Mouse (Mus musculus): ENCODE results near the gene Rrp9. TPM values are rescaled to one million over a fixed set of nuclear protein-coding genes. Genes with fewer than 3 reads are reported as not detected.

Rrp9 gene
- polyA plus RNA-seq (2015; fragmentation: Nextera tagmentation; extraction: Ambion mirVana): 45.7 and 45.9 TPM in 2 replicates

DNA sequence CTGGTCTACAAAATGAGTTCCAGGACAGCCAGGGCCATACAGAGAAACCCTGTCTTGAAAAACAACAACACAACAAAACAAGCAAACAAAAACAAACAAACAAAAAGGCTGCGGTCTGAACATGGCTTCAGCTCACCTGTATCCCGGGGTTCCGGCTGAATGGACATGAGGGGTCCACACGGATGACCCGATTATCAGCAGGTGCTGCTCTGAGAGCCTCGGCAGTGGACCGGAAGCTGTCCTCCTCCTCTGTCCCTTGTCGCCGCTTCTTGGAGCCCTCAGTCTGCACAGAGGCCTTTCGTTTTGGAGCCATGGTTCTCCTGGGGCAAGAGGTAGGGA lies at the start of gene Rrp9:
Rrp9 (plus strand) TSS at position 301 of the 339 bp plus-strand sequence.
- Histone ChIP-seq H3K9me3 (no peaks in the 10 kb centered on the region), H3K4me1 (replicated peaks) (peaks cover 24% of the 10 kb centered on the region), H3K27me3 (no peaks in the 10 kb centered on the region), H3K4me3 (peak within 1 kb of the TSS; percentile 65; the same call in 1 of the 2 replicates), H3K9ac (peak within 1 kb of the TSS; percentile 27; the same call in 1 of the 2 replicates), H3K27ac (replicated peaks) (peak within 1 kb of the TSS; percentile 50; the same call in 1 of the 2 replicates), H3K36me3 (0 out of 2 replicates have a peak, but pooled peaks cover under 1% of the 10 kb centered on the region), H3K4me2 (peak within 1 kb of the TSS; percentile 77)
- no peak for ATAC-seq (ENCODE audit: low FRiP score, low read depth)
- WGBS: 86% methylated on average over 10 of the region's 10 CpGs

DNA sequence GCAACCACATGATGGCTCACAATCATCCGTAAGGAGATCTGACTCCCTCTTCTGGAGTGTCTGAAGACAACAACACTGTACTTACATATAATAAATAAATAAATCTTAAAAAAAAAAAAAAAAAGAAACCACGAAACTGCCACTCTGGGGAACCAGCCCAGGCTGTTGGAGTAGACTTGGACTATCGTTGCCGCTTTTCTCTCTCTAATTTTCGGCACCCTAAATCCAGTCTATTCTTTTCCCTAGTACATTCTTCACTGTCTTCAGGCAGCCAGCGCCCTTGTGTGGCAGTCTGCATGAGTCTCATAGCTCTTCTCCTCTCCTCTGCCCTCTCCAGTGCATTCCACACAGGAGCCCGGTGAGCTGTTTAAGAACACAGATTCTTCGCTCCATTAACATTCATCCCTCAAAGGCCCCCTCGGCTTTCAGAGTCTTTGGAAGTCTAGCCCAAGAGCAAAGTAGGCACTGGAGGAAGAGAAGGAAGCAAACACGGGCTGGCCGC lies 47.0 kb upstream of the Rrp9 start:
- peak; percentile 69 for ATAC-seq (ENCODE audit: low FRiP score, low read depth)
- Histone ChIP-seq H3K27ac (replicated peaks) (peak overlapping the region; percentile 90), H3K27me3 (no peaks in the 10 kb centered on the region), H3K9ac (peak overlapping the region; percentile 51), H3K4me1 (replicated peaks) (peaks cover 16% of the 10 kb centered on the region), H3K4me2 (peak overlapping the region; percentile 79), H3K4me3 (peak overlapping the region; percentile 78), H3K36me3 (peaks cover 20% of the 10 kb centered on the region), H3K9me3 (no peaks in the 10 kb centered on the region)
- WGBS: 11% methylated on average over 11 of the region's 11 CpGs

DNA sequence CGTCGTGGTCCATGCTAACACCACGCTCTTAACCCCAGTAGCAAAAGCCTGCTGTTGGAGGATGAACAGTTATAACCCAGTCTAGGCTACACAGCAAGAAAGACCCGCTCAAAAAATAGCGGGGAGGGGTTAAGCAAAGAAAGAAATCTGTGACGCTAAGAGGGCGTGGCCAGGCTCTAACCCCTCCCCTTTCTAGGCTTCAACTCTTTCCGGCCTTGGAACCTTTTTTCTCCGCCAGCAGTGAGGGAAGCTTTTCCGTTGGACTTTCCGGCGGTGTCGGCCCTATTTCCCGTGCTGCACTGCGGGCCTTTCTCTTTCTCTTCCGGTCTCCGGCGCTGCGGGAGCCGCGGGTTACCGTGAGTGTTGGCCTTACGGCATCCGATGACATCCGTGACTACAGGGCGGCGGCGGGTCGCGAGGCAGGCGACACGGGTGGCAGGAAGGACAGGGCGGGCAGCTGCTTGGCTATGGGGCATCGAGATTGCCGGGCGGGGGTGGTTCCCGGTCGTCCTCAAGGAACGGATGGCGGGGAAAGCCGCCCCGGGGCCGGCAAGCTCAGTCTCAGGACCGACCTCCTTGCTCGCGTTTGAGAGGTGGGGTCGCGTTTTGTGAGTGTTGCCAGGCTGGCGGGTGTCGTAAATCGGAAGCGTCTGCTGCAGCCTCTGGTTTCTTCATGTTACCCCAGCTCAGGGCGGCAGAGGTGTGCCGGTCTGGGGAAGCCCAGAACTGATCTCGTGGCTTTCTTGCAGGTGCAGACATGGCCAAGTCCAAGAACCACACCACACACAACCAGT lies 46.3 kb upstream of the Rrp9 start, which contains the start of gene Rpl29:
Rpl29 (plus strand) TSS at position 234 of the 794 bp plus-strand sequence.
- Histone ChIP-seq H3K27ac (replicated peaks) (peak within 1 kb of the TSS; percentile 90), H3K4me3 (peak within 1 kb of the TSS; percentile 78), H3K9me3 (no peaks in the 10 kb centered on the region), H3K4me2 (peak within 1 kb of the TSS; percentile 79), H3K4me1 (replicated peaks) (peaks cover 16% of the 10 kb centered on the region), H3K36me3 (peaks cover 23% of the 10 kb centered on the region), H3K27me3 (no peaks in the 10 kb centered on the region), H3K9ac (peak within 1 kb of the TSS; percentile 90)
- ATAC-seq (ENCODE audit: low FRiP score, low read depth): peak; percentile 92
- WGBS: under 1% methylated on average over 55 of the region's 55 CpGs

DNA sequence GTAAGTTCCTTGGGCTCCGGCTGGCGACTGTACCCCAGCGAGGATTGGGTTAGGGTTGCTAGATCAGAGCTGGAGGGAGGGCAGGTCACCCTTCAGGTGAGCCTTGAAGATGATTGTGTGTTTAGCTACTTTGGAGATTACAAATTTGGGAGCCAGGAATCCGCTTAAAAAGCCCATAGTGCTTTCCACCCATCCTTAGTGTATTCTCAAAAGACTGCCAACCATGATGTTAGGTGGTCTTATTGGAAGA lies 45.8 kb upstream of the Rrp9 start:
- peak overlapping the region; percentile 90 for H3K9ac ChIP-seq
- peak overlapping the region; percentile 79 for H3K4me2 ChIP-seq
- peaks cover 23% of the 10 kb centered on the region for H3K36me3 ChIP-seq
- no peak for ATAC-seq (ENCODE audit: low FRiP score, low read depth)
- no peaks in the 10 kb centered on the region for H3K27me3 ChIP-seq
- H3K4me3 ChIP-seq: peak overlapping the region; percentile 78
- H3K27ac ChIP-seq (replicated peaks): peak overlapping the region; percentile 90
- H3K9me3 ChIP-seq: no peaks in the 10 kb centered on the region
- 5% methylated on average over 4 of the region's 4 CpGs for WGBS
- peaks cover 16% of the 10 kb centered on the region for H3K4me1 ChIP-seq (replicated peaks)

DNA sequence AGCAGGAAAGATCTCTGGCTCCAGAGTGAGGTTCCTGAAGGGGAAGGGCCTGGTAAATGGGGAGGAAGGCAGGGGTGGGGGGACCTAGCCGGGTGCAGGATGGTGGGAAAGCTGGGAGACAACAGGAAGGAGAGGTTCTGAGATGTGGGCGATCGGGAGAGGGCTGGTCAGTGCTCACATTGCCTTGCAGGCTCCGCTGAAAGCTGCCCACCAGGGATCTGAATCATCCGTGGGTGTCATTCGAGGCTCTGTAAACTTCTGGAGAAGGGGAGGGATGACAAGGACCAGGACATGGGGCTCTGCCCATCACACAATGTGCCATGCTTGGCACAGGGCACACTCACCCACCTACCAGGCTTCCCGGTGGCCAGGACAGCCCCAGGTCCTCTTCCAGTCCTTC lies 42.4 kb upstream of the Rrp9 start:
- peaks cover 28% of the 10 kb centered on the region for H3K4me1 ChIP-seq (replicated peaks)
- no peak overlapping the region for H3K9ac ChIP-seq
- no peak overlapping the region for H3K4me3 ChIP-seq
- WGBS: 76% methylated on average over 7 of the region's 7 CpGs
- H3K4me2 ChIP-seq: no peak overlapping the region
- ATAC-seq (ENCODE audit: low FRiP score, low read depth): no peak
- H3K27me3 ChIP-seq: no peaks in the 10 kb centered on the region
- no peak overlapping the region for H3K27ac ChIP-seq (replicated peaks)
- H3K36me3 ChIP-seq: peaks cover 23% of the 10 kb centered on the region
- no peaks in the 10 kb centered on the region for H3K9me3 ChIP-seq

DNA sequence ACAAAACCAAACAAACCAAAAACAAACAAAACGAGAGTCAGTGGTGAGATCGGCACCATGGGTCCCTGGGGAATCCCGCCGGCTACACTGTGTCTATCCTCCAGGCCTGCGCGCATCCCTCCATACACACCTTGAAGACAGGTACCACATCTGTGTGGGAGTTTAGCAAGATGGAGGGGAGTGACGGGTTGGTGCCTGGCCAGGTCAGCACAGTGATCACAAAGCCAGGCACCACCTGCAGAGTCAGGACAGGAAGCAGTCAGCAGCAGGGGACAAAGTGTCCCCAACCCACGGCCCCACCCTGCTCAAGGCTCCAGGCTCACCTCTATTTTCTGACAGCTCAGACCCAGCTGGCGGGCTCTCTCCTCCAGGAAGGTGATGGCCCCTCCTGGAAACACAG lies 39.2 kb upstream of the Rrp9 start:
- no peak for ATAC-seq (ENCODE audit: low FRiP score, low read depth)

DNA sequence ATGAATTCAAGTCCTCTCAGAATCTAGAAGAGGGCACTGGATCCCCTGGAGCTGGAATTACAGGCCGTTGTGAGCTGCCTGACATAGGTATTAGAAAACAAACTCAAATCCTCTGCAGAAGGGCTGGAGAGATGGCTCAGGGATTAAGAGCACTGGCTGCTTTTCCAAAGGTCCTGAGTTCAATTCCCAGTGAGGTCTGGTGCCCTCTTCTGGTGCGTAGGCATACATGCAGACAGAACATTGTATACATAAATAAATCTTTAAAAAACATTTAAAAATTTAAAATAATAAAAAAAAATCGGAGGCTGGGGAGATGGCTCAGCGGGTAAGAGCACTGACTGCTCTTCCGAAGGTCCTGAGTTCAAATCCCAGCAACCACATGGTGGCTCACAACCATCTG lies 33.1 kb upstream of the Rrp9 start:
- Histone ChIP-seq H3K9ac (no peak overlapping the region), H3K9me3 (no peaks in the 10 kb centered on the region), H3K27me3 (no peaks in the 10 kb centered on the region), H3K36me3 (no peaks in the 10 kb centered on the region), H3K4me3 (no peak overlapping the region), H3K4me2 (no peak overlapping the region), H3K4me1 (replicated peaks) (peaks cover 26% of the 10 kb centered on the region), H3K27ac (replicated peaks) (no peak overlapping the region)
- WGBS: 78% methylated on average over 5 of the region's 5 CpGs
- ATAC-seq (ENCODE audit: low FRiP score, low read depth): no peak

More for the DNA sequence above, 39.2 kb upstream of the Rrp9 start:
- H3K4me3 ChIP-seq: no peak overlapping the region
- H3K4me2 ChIP-seq: no peak overlapping the region
- H3K36me3 ChIP-seq: peaks cover 20% of the 10 kb centered on the region
- no peaks in the 10 kb centered on the region for H3K9me3 ChIP-seq
- no peak overlapping the region for H3K9ac ChIP-seq
- no peaks in the 10 kb centered on the region for H3K27me3 ChIP-seq
- H3K4me1 ChIP-seq (replicated peaks): peaks cover 24% of the 10 kb centered on the region
- no peak overlapping the region for H3K27ac ChIP-seq (replicated peaks)
- whole genome bisulfite sequencing: 87% methylated on average over 9 of the region's 9 CpGs

DNA sequence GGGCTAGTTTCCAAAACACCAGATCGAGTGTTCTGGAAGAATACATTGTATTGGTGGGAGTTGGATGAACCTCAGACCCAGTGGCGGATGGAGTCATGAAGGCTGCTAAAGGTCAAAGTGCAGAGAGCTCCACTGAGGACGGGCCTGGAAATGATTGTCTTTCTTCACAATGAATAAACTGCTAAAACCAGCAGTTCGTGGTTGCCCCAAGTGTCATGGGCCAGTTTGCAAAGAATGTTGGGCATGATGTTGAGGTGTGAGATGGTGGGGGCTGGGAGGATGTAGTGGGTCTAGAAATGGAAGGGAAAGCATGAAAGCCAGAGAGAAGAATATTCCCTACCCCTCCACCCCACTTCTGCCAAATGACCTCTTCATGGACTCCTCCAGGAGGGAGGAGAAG lies 30.9 kb upstream of the Rrp9 start:
- Histone ChIP-seq H3K36me3 (no peaks in the 10 kb centered on the region), H3K27me3 (no peaks in the 10 kb centered on the region), H3K9me3 (no peaks in the 10 kb centered on the region), H3K9ac (no peak overlapping the region), H3K4me1 (replicated peaks) (peaks cover 30% of the 10 kb centered on the region), H3K4me3 (no peak overlapping the region), H3K4me2 (no peak overlapping the region), H3K27ac (replicated peaks) (no peak overlapping the region)
- ATAC-seq (ENCODE audit: low FRiP score, low read depth): no peak
- WGBS: 60% methylated on average over 4 of the region's 4 CpGs

DNA sequence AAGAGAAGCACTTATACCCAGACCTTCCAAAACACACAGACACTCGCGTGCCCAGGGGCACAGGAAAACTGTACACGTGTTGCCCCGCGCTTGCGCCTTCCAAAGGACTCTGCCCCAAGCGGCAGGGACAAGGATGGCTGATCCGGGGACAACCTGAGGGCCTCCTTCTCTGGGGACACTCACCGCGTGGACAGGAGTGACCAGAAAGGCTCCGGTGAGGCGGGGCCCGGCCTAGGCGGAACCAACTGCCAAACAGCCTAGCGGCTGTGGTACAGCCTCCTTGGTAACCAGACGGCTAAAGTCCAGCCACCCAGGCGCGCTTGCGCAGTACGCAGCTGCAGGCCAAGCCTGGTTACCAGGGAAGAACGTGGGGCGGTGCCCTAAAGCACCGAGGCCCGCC lies 28.4 kb upstream of the Rrp9 start, which contains the start of the genes Abhd14b and Abhd14a:
Abhd14b (plus strand) TSS at position 112 of the 400 bp plus-strand sequence.
Abhd14a (minus strand) TSS at position 331 of the 400 bp plus-strand sequence.
- Histone ChIP-seq H3K9ac (peak within 1 kb of the TSS; percentile 65), H3K27me3 (no peaks in the 10 kb centered on the region), H3K4me2 (peak within 1 kb of the TSS; percentile 85), H3K4me3 (peak within 1 kb of the TSS; percentile 58), H3K36me3 (no peaks in the 10 kb centered on the region), H3K9me3 (no peaks in the 10 kb centered on the region), H3K27ac (replicated peaks) (peak within 1 kb of the TSS; percentile 80), H3K4me1 (replicated peaks) (peaks cover 31% of the 10 kb centered on the region)
- ATAC-seq (ENCODE audit: low FRiP score, low read depth): peak; percentile 82
- under 1% methylated on average over 24 of the region's 24 CpGs for WGBS

DNA sequence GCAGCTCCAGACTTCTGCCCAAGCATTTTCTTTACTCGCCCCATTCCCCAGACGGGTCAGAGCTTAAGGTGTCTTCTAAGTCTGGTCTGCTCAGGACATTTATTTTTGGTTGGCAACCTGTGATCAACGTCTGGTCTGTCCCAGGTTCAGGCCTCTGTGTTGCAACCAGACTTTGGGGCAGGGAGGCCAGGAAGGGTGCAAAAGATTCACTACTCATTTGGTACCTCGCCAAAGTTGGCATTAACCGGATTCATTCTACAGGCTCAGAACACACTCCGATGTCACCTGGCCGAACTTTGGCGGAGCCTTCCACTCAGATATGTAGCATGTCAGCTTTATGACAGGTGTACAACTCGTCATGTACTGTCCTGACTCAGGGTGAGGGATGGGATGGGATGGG lies 27.8 kb upstream of the Rrp9 start:
- 38% methylated on average over 9 of the region's 9 CpGs for WGBS
- peaks cover 37% of the 10 kb centered on the region for H3K4me1 ChIP-seq (replicated peaks)
- ATAC-seq (ENCODE audit: low FRiP score, low read depth): no peak

DNA sequence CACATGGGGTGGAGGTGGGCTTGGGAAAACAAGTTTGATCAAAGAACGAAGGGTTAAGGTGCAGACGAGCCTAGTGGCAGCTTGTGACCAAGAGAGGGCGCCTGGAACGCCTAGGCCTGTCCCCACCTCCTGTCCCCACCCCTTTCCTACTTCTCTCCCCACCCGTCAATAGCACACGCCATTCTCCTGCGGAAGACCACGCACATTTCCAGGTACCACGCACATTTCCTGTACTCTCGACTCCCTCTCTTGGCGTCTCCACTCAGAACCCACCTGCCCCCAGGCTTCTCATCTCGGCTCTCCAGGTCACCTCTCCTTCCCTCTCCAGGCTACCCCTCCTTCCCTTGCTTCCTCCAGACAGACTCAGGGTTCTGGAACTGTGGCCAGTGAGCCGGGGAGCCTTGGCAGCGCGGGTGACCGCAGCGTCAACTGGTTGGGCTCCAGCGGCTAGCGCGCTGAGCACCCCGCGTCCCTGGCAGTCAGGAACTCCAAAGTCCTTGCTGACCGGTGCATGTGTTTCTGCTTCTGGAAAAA lies 27.2 kb upstream of the Rrp9 start:
- no peaks in the 10 kb centered on the region for H3K27me3 ChIP-seq
- peak overlapping the region; percentile 65 for H3K9ac ChIP-seq
- H3K4me2 ChIP-seq: peak overlapping the region; percentile 85
- no peaks in the 10 kb centered on the region for H3K9me3 ChIP-seq
- no peaks in the 10 kb centered on the region for H3K36me3 ChIP-seq
- ATAC-seq (ENCODE audit: low FRiP score, low read depth): peak; percentile 60
- peaks cover 40% of the 10 kb centered on the region for H3K4me1 ChIP-seq (replicated peaks)
- peak overlapping the region; percentile 80 for H3K27ac ChIP-seq (replicated peaks)
- under 1% methylated on average over 23 of the region's 23 CpGs for WGBS
- H3K4me3 ChIP-seq: peak overlapping the region; percentile 46

More for the DNA sequence above, 27.8 kb upstream of the Rrp9 start:
- no peaks in the 10 kb centered on the region for H3K27me3 ChIP-seq
- peak overlapping the region; percentile 85 for H3K4me2 ChIP-seq
- H3K9me3 ChIP-seq: no peaks in the 10 kb centered on the region
- no peaks in the 10 kb centered on the region for H3K36me3 ChIP-seq
- peak overlapping the region; percentile 58 for H3K4me3 ChIP-seq
- H3K9ac ChIP-seq: peak overlapping the region; percentile 63; the same call in 1 of the 2 replicates
- peak overlapping the region; percentile 80 for H3K27ac ChIP-seq (replicated peaks)

DNA sequence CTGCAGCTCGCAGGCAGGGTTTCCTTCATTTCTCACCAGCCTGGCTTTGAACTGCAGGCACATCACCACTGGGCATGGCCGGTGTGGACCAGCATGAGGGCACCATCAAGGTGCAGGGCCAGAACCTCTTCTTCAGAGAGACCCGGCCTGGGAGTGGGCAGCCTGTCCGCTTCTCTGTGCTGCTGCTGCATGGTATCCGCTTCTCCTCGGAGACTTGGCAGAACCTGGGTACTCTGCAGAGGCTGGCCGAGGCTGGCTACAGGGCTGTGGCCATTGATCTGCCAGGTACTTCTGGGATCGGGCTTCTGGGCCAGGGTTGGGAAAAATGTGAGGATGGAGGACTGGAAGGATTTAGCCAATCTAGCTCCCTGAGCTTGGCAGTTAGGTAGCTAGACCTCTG lies 25.8 kb upstream of the Rrp9 start:
- 91% methylated on average over 8 of the region's 8 CpGs for WGBS
- H3K27me3 ChIP-seq: no peaks in the 10 kb centered on the region
- H3K4me2 ChIP-seq: no peak overlapping the region
- no peak overlapping the region for H3K9ac ChIP-seq
- no peaks in the 10 kb centered on the region for H3K36me3 ChIP-seq
- H3K9me3 ChIP-seq: no peaks in the 10 kb centered on the region
- no peak for ATAC-seq (ENCODE audit: low FRiP score, low read depth)
- no peak overlapping the region for H3K4me3 ChIP-seq
- no peak overlapping the region for H3K27ac ChIP-seq (replicated peaks)
- H3K4me1 ChIP-seq (replicated peaks): peaks cover 47% of the 10 kb centered on the region

Data from hindbrain, embryonic 15.5 days (tissue).